Mouse (Mus musculus) embryonic facial prominence, embryonic 11.5 days (tissue): Measurements from ENCODE around the gene Csrnp2. TPM values are rescaled to one million over a fixed set of nuclear protein-coding genes. Genes with fewer than 3 reads are reported as not detected.

Source experiments
- polyA plus RNA-seq: library from polyadenylated mRNA; unstranded; fragments of >200 nt; fragmentation: Nextera tagmentation; extraction: Ambion mirVana; gene quantifications from 2 replicates; pipeline ENCODE4 v1.2.1, GENCODE M21; 2014

The Csrnp2 gene
- polyA plus RNA-seq, 1 experiment from 2014 or later: 23.0 TPM

Other genes starting within 250 kb of the Csrnp2 start
- not detected in 2 replicates for gene Tmprss12, start 214.7 kb downstream of the Csrnp2 start, polyA plus RNA-seq
- gene Mettl7a1, start 191.3 kb downstream of the Csrnp2 start, polyA plus RNA-seq: 4.8 and 4.9 TPM in 2 replicates
- gene Mettl7a3, start 160.6 kb downstream of the Csrnp2 start, polyA plus RNA-seq: 0.17 TPM in 2 replicates
- 0.15 TPM in 1 of 2 replicates, not detected in the other for gene Methig1, start 142.3 kb downstream of the Csrnp2 start, polyA plus RNA-seq
- gene Mettl7a2, start 142.3 kb downstream of the Csrnp2 start, polyA plus RNA-seq: not detected in 2 replicates
- gene Higd1c, start 130.9 kb downstream of the Csrnp2 start, polyA plus RNA-seq: not detected in 2 replicates
- 0.08 and 0.14 TPM in 2 replicates for gene Gm5475, start 73.3 kb downstream of the Csrnp2 start, polyA plus RNA-seq
- gene Slc11a2, start 70.4 kb downstream of the Csrnp2 start, polyA plus RNA-seq: 18.3 and 18.8 TPM in 2 replicates
- gene Letmd1, start 26.5 kb downstream of the Csrnp2 start, polyA plus RNA-seq: 37.2 and 40.1 TPM in 2 replicates
- 25.3 and 27.2 TPM in 2 replicates for gene Tfcp2, start 56.5 kb upstream of the Csrnp2 start, polyA plus RNA-seq
- 5.9 TPM in 2 replicates for gene Pou6f1, start 104.5 kb upstream of the Csrnp2 start, polyA plus RNA-seq
- gene Dazap2, start 119.9 kb upstream of the Csrnp2 start, polyA plus RNA-seq: 210 and 213 TPM in 2 replicates
- 4.0 and 5.4 TPM in 2 replicates for gene Smagp, start 141.5 kb upstream of the Csrnp2 start, polyA plus RNA-seq
- 2.1 and 3.7 TPM in 2 replicates for gene Bin2, start 174.1 kb upstream of the Csrnp2 start, polyA plus RNA-seq
- gene Cela1, start 192.4 kb upstream of the Csrnp2 start, polyA plus RNA-seq: 1.00 and 3.4 TPM in 2 replicates
- gene Galnt6, start 233.9 kb upstream of the Csrnp2 start, polyA plus RNA-seq: 0.08 and 0.20 TPM in 2 replicates